Mouse (Mus musculus): ENCODE results near the gene Ifnar1.

Gene Ifnar1

GRCm38 (mm10) chr16:91546391-91546835 lies 61.4 kb downstream of the Ifnar1 start:
- DNase-seq = peak; percentile 43

DNA sequence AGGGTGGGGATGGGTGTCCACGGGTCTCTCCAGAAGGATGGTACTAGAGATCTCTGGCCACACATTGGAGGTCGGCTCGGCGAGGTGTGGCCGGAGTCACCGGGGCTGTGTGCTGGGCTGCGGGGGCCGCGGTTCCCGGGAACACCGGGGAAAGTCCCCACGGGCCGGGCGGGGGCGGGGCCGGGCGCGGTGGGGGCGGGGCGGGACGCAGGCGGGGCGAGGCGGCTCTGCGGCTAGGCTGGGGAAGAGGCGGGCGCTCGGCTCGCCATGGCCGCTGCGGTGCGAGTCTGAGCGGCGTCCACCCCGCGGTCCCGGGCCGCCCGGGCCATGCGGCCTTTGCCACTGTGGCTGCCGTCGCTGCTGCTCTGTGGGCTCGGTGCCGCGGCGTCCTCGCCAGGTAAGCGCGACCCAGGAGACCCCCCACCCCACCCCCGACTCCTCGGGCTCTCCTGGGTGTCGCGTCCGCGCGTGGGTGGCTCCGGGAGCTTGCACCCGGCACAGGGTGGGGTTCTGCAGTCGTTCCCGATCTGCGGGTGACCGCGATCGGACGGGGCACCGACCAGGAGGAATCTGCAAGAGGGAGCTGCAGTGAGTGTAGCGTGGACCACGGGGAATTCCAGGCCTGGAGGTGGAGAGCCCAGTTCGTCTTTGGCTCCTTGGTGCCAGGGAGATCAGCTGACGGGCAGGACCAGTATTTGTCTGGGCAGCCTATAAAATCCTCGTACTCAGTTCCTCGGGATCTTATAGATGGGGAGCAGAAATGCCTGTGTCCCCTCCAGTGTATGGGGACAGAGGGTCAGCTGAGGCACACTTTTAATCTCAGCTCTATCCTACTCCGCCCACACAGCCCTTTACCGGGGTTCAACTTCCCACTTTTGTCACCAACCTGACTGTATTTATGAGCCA lies 62.1 kb downstream of the Ifnar1 start, which contains the start of gene Ifngr2:
Gene Ifngr2, plus strand, starts transcription at position 237 of the 906 bp plus-strand sequence.
- peak; percentile 51 for DNase-seq

DNA sequence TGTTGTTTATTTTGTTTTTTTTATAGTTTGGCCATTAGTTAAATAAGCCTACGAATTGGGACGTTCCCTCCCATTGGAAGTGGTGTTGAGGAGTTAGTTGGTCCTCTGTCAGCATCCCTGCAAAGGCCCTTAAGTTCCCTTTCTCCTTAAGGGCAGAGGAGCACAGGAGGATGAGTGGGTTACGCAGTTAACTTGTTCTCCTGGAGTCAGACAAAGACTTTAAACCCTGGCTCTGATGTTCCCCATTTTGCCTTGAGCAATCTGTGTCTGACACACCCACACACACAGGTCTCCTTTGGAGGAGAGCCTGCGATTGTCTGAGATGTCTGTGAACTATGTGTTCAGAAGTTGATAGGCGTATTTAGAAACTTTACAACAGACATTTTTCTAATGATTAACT lies 62.9 kb downstream of the Ifnar1 start:
- no peak for DNase-seq

- DNase-seq = no peak
Observed at GRCm38 (mm10) chr16:91548586-91548985, 63.5 kb downstream of the Ifnar1 start.

DNA sequence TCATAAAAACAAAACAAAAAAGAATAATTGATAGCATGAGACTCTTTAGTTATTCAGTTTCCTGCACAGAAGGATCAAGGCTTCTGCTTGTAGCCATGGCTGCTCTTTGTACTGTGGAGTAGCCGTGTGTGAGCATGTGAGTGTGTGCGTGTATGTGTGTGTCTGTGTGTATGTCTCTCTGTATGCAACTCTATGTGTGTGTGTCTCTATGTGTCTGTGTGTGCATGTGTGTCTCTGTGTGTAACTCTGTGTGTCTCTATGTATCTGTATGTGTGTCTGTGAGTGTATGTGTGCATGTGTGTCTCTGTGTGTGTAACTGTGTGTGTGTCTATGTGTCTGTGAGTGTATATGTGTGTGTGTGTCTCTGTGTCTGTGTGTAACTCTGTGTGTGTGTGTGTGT lies 64.0 kb downstream of the Ifnar1 start:
- DNase-seq = no peak

DNA sequence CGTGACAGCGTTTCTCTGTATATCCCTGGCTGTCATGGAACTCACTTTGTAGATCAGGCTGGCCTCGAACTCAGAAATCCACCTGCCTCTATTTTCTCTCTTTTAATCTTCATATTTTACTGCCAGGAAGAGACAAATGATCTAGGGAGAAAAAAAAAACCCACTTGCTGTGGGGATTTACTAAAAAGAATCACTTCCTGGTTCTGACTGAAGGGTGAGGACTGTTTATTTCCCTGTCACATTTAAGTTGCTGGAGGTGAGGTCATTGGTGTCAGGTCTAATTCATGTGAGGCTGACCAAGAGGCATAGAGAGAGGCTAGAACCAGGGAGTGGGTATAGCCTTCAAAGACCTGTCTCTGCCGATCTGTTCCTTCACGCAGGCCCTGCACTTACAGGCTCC lies 64.6 kb downstream of the Ifnar1 start:
- no peak for DNase-seq

- DNase-seq = no peak
Observed at GRCm38 (mm10) chr16:91551081-91551524, 66.1 kb downstream of the Ifnar1 start.

GRCm38 (mm10) chr16:91552072-91552471 lies 67.0 kb downstream of the Ifnar1 start:
- no peak for DNase-seq

DNA sequence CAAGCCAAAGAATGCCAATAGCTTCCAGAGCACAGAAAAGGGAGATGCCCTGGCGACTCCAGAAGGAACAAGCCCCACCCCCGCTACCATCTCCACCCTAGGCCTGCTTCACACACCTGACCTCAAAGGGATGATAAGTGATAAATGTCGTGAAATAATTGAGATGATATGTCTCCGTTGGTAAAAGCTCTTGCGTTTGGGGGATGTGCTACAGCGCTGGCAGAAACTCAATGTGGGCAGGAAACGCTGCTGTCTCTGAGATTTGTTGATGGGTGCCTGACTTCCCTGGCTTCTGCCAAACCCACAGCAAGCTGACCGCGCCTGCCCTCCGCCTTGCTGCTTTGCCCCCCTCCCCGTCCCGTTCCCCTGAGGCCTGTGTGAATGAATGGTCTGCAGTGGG lies 68.6 kb downstream of the Ifnar1 start:
- DNase-seq = no peak

GRCm38 (mm10) chr16:91555017-91555605 lies 70.1 kb downstream of the Ifnar1 start:
- DNase-seq = no peak

DNA sequence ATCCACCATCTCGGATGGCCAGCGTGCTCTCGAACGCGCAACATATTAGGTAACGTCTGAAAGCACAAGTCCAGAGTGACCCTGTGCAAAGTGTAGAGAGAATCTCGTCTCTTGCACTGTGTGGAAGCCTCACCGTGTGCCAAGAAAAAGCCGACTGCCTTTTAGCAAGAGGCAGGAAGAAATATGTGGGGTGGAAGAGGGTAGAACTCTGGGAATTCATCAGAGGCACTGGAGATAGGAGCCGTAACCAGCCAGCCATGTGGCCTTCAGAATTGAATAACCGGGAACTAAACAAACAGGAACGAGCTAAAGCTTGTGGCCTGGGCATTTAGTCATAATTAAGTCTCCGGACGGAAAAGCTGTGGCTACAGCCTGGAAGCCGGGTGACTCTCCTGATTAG lies 71.6 kb downstream of the Ifnar1 start:
- DNase-seq = no peak
